Mouse (Mus musculus) thymus, adult 2 months (tissue): Measurements from ENCODE around the gene Tdrd5. TPM values are rescaled to one million over a fixed set of nuclear protein-coding genes. Genes with fewer than 3 reads are reported as not detected.
A peak's percentile ranks its signal among the peaks of the same experiment; 100 is the strongest.

Experiments
- DNase-seq: peaks from one replicate; pipeline ENCODE4 v3.0.0; 2021
- H3K27ac ChIP-seq: fragments of 200-500 bp; 2 replicates; pipeline ENCODE4 v1.5.1; 2012; ENCODE audit warnings: low read length, control low read depth; ENCODE audit not compliant: control insufficient read depth, insufficient read depth
- H3K27me3 ChIP-seq: fragments of 200-500 bp; 2 replicates; pipeline ENCODE4 v1.6.1; 2012; ENCODE audit warnings: mild to moderate bottlenecking, low read length, moderate library complexity, mixed read lengths; ENCODE audit not compliant: control insufficient read depth, insufficient read depth
- H3K36me3 ChIP-seq: fragments of 200-500 bp; 2 replicates; pipeline ENCODE4 v1.6.1; 2012; ENCODE audit warnings: mild to moderate bottlenecking, low read length, moderate library complexity; ENCODE audit not compliant: control insufficient read depth, insufficient read depth
- H3K4me1 ChIP-seq: fragments of 200-500 bp; replicated peaks from 2 replicates; pipeline ENCODE4 v1.6.1; 2012; ENCODE audit warnings: low read length; ENCODE audit not compliant: control insufficient read depth, insufficient read depth
- H3K4me3 ChIP-seq: fragments of 200-500 bp; 2 replicates; pipeline ENCODE4 v1.5.1; 2012; ENCODE audit warnings: mild to moderate bottlenecking, low read length, control low read depth, moderate library complexity; ENCODE audit not compliant: control insufficient read depth, insufficient read depth
- CTCF ChIP-seq: fragments of 200-500 bp; IDR thresholded peaks from 2 replicates; pipeline ENCODE4 v1.5.1; 2012; ENCODE audit warnings: mild to moderate bottlenecking, control low read depth, low read length, moderate library complexity, borderline replicate concordance; ENCODE audit not compliant: control insufficient read depth, poor library complexity, insufficient read depth; ENCODE audit errors: extremely low read depth
- POLR2A ChIP-seq: fragments of 200-500 bp; IDR thresholded peaks from 2 replicates; pipeline ENCODE4 v1.6.1; 2012; ENCODE audit warnings: mild to moderate bottlenecking, low read length, control low read depth, moderate library complexity; ENCODE audit not compliant: control insufficient read depth, poor library complexity, insufficient read depth; ENCODE audit errors: extremely low read depth
- WGBS: fragments of 180-500 bp; shearing (Covaris S2); methylation state at CpG from one replicate; pipeline ENCODE4 v1.1.7; 2018; 5-methylcytosine and 5-hydroxymethylcytosine counted together
- polyA plus RNA-seq: library from polyadenylated mRNA; depleted of rRNA; stranded (reverse); fragments of >200 nt; gene quantifications from 2 replicates; pipeline ENCODE4 v1.2.3, GENCODE M21; 2012; rRNA removed

The Tdrd5 gene
- 24.0 and 33.0 TPM in 2 replicates for polyA plus RNA-seq

DNA sequence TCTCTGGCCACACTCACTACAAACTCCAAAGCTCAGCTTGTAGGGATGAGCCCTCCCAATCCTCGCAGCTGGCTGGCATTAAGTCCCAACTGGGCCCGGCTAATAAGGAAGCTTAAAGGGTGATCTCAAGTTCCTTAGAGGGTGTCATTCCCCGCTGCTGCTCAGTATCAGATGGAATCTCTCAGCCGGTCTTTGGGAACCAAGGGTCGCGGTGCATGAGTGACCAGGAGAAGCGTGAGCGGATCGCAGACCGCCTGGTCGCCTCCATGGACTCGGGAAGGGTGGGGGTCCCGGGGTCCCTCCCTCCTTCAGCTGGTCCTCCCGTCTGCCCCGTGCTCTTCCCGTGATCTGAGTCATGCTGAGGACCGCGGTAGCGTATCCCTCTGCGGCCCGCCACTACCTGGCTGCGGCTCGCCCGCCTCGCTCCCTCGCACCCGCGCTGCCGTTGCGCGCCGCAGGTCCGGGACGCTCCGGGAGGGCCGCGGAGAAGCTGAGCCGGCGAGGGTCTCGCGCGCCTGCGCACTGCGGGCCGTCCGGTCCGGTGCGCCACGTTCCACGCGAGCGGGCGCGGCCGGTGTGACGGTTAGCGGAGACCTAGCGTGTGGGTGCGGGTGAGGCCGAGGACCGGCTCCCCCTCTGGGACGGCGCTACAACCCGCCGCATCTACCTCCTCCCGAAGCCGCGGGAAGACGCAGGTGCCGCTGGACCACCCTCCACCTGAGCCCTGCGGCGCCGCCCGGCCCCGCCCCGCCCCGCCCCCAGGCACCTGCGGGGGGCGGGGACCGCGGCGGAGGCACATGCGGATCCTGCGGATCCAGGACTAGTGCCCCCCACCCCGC, at the start of gene Tdrd5:
Gene Tdrd5 (minus strand): TSS at position 754 of the 839 bp plus-strand sequence.
- WGBS = 3% methylated on average over 85 of the region's 85 CpGs
- 0 out of 2 replicates have a peak, but pooled peaks have one; percentile 16 for TF ChIP-seq CTCF
- 0 out of 2 replicates have a peak, but pooled peaks have one; percentile 14 for TF ChIP-seq POLR2A
- Histone ChIP-seq H3K27ac (peak within 1 kb of the TSS; percentile 34), H3K36me3 (peaks cover 5% of the 10 kb centered on the region; the same call in 1 of the 2 replicates), H3K27me3 (no peaks in the 10 kb centered on the region), H3K4me1 (peaks cover 13% of the 10 kb centered on the region), H3K4me3 (peak within 1 kb of the TSS; percentile 66)
- DNase-seq = peak; percentile 64

DNA sequence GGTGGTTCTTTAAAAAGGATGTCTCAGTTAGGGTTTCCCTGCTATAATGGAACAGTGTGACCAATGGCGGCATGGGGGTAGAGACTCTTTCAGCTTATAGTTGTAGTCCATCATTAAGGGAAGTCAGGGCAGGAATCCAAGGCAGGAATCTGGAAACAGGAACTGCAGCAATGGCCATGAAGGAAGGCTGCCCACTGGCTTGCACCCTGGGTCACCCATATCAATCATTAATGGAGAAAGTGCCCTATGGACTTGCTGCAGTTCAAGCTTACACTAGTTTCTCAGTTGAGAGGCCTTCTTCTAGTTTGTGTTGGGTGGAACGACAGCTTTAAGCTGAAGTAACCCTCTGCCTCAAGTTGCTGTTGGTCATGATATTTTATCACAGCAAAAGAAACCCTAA, 49.0 kb upstream of the Tdrd5 start:
- TF ChIP-seq POLR2A = no peak
- TF ChIP-seq CTCF = no peak
- 97% methylated on average over 2 of the region's 2 CpGs for WGBS

DNA sequence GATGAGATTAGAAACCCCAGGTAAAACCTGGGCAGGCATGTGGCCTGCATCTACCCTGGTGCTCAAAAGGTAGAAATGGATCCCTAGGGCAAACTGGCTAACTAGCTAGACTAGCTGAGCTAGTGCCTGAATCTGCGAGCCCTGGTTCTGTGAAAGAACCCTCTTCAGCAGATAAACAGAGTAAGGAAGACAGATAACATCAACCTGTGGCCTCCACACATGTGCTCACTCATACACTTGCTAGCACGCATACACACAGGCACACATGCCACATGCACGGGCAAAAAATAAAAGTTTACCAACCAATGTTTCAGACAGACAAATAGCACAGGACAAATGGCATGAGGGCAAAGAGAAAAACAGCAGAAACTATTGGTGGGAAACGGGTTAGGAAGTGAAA, 47.0 kb upstream of the Tdrd5 start:
- Histone ChIP-seq H3K27ac (peak overlapping the region; percentile 76), H3K4me3 (no peak overlapping the region), H3K27me3 (no peaks in the 10 kb centered on the region), H3K4me1 (peaks cover 18% of the 10 kb centered on the region), H3K36me3 (no peaks in the 10 kb centered on the region)
- 31% methylated on average over 4 of the region's 4 CpGs for WGBS
- no peak for TF ChIP-seq POLR2A
- no peak for TF ChIP-seq CTCF
- peak; percentile 37 for DNase-seq

More for the DNA sequence above, 49.0 kb upstream of the Tdrd5 start:
- DNase-seq = no peak
- no peak overlapping the region for H3K27ac ChIP-seq
- H3K36me3 ChIP-seq = no peaks in the 10 kb centered on the region
- no peaks in the 10 kb centered on the region for H3K27me3 ChIP-seq
- H3K4me3 ChIP-seq = no peak overlapping the region
- H3K4me1 ChIP-seq = peaks cover 17% of the 10 kb centered on the region

DNA sequence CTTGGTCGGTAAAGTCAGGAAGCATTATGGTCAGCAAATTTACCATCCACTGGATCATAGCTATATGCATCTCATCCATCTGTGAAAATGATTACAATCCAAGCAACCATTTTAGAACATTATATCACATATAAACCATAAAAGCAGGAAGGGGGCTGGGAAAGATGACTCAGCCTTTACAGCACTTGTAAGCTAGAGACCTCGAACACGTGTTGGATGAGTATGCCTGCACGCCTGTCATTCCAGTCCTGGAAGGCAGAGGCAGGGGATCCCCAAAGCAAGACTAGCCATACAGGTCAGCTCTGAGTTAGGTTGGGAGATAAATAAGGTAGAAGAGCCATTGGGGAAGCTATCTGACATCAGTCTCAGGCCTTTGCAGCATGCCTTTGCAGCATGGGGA, 45.6 kb upstream of the Tdrd5 start:
- TF ChIP-seq CTCF (no peak), POLR2A (no peak)
- peak; percentile 21 for DNase-seq
- Histone ChIP-seq H3K4me3 (no peak overlapping the region), H3K27ac (peak overlapping the region; percentile 69), H3K36me3 (no peaks in the 10 kb centered on the region), H3K4me1 (peaks cover 18% of the 10 kb centered on the region), H3K27me3 (no peaks in the 10 kb centered on the region)
- WGBS = 75% methylated on average over 4 of the region's 4 CpGs

DNA sequence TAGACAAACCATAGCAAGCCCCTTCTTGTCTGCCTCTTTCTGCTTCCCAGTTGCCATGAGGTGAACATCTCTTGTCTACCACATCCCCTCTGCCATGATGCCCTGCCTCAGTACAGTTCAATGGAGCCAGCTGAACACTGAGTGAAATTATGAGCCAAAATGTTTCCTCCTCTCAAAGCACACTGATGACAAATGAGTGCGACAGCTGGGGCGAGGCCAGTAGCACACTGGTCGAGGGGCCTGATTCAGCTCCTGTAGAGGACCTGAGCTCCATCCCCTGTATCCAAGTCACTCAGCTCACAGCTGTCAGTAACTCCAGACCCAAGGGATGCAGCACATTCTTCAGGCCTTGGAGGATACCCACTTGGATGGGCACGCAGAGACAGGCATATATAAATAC, 42.2 kb upstream of the Tdrd5 start:
- H3K36me3 ChIP-seq = no peaks in the 10 kb centered on the region
- WGBS = 96% methylated on average over 4 of the region's 4 CpGs
- TF ChIP-seq POLR2A = no peak
- no peak overlapping the region for H3K27ac ChIP-seq
- peaks cover 17% of the 10 kb centered on the region for H3K4me1 ChIP-seq
- DNase-seq = no peak
- H3K4me3 ChIP-seq = no peak overlapping the region
- no peaks in the 10 kb centered on the region for H3K27me3 ChIP-seq

DNA sequence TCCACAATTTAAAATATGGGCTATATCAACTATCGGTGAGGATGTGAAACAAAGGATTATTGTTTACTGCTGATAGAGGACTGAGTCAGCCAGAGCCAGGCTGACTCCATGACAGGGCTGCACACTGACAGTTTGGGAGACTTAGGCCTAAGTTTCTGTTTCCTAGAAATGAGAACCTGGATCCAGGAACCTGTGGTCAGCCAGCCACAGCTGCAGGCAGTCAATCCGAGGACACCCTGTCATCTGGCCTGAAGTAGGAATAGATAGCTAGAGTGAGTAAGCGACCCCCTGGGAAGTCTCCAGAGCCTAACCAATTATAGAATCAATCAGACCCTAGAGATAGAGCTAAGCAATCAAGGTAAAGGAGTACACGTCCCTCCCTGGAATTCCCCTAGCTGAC, 41.0 kb upstream of the Tdrd5 start:
- H3K27ac ChIP-seq = no peak overlapping the region; the same call in 1 of the 2 replicates
- H3K36me3 ChIP-seq = no peaks in the 10 kb centered on the region
- H3K4me1 ChIP-seq = peaks cover 10% of the 10 kb centered on the region
- no peak for DNase-seq
- 89% methylated on average over 4 of the region's 4 CpGs for WGBS
- H3K27me3 ChIP-seq = no peaks in the 10 kb centered on the region
- TF ChIP-seq CTCF (no peak), POLR2A (no peak)
- no peak overlapping the region for H3K4me3 ChIP-seq

DNA sequence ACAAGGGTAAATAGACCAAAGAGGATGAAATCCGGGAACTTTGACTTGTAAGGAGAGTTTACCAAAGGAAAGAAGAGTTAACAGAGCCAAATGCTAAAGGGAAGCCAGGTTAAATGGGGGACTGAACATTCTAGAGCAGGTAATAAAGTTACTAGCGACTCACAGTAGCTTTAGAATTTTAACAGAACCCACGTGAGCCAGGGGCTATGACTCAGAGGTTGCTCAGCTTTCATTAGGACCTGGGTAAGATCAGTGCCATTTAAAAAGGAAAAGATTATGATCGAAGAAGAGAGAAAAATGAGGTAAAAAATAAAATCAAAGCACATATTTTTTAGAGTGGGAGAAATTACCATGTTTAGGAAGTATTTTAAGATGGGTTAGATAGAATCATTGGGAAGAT, 37.4 kb upstream of the Tdrd5 start:
- H3K27ac ChIP-seq = no peak overlapping the region
- WGBS = 90% methylated on average over 4 of the region's 4 CpGs
- no peak overlapping the region for H3K4me3 ChIP-seq
- no peaks in the 10 kb centered on the region for H3K4me1 ChIP-seq
- no peaks in the 10 kb centered on the region; the same call in 1 of the 2 replicates for H3K36me3 ChIP-seq
- no peak for DNase-seq
- H3K27me3 ChIP-seq = no peaks in the 10 kb centered on the region
- TF ChIP-seq POLR2A (no peak), CTCF (no peak)
